Mouse (Mus musculus) kidney, embryonic 16.5 days (tissue): ENCODE measurements around the gene Ifi205. TPM values are rescaled to one million over a fixed set of nuclear protein-coding genes. Genes with fewer than 3 reads are reported as not detected.
"Not testable (repeated sequence)": the region's sequence is repeated elsewhere in the genome, so short reads cannot be mapped to it uniquely, and the experiment has no call there.

Experiments
- ATAC-seq: fragments of 200-750 bp; cut with Nextera tagmentation; 2 replicates; pipeline ENCODE4 v1.8.0; 2017; ENCODE audit warnings: moderate TSS enrichment; ENCODE audit not compliant: low FRiP score, low TSS enrichment
- H3K27ac ChIP-seq: fragments of 300-500 bp; sonication (generic); 2 replicates; pipeline ENCODE4 v1.5.1; 2014; ENCODE audit warnings: low read length
- H3K27me3 ChIP-seq: fragments of 300-500 bp; sonication (generic); 2 replicates; pipeline ENCODE4 v1.6.1; 2014; ENCODE audit warnings: low read length, control low read depth, mixed read lengths; ENCODE audit not compliant: insufficient read depth
- H3K36me3 ChIP-seq: fragments of 300-500 bp; sonication (generic); 2 replicates; pipeline ENCODE4 v1.6.1; 2014; ENCODE audit warnings: low read length, control low read depth, mixed read lengths; ENCODE audit not compliant: insufficient read depth
- H3K4me1 ChIP-seq: fragments of 300-500 bp; sonication (generic); 2 replicates; pipeline ENCODE4 v1.6.1; 2014; ENCODE audit warnings: low read length, control low read depth, mixed read lengths; ENCODE audit not compliant: insufficient read depth
- H3K4me2 ChIP-seq: fragments of 300-500 bp; sonication (generic); replicated peaks from 2 replicates; pipeline ENCODE4 v1.6.1; 2014; ENCODE audit warnings: low read depth, low read length
- H3K4me3 ChIP-seq: fragments of 300-500 bp; sonication (generic); 2 replicates; pipeline ENCODE4 v1.5.1; 2014; ENCODE audit warnings: mild to moderate bottlenecking, low read length
- H3K9ac ChIP-seq: fragments of 300-500 bp; sonication (generic); replicated peaks from 2 replicates; pipeline ENCODE4 v1.6.1; 2014; ENCODE audit warnings: low read length
- H3K9me3 ChIP-seq: fragments of 300-500 bp; sonication (generic); 2 replicates; pipeline ENCODE4 v1.6.1; 2016; ENCODE audit warnings: low read length, control low read depth
- WGBS: fragments of 180-500 bp; shearing (Covaris S2); extraction: QIAGEN DNeasy Blood & Tissue Kit; methylation state at CpG from one replicate; pipeline ENCODE4 v1.1.7; 2014; 5-methylcytosine and 5-hydroxymethylcytosine counted together
- polyA plus RNA-seq: library from polyadenylated mRNA; unstranded; fragments of >200 nt; fragmentation: Nextera tagmentation; extraction: Ambion mirVana; gene quantifications from 2 replicates; pipeline ENCODE4 v1.2.1, GENCODE M21; 2015

Ifi205 gene
- 0.10 and 0.17 TPM in 2 replicates for polyA plus RNA-seq

- H3K4me1 ChIP-seq, result no peaks in the 10 kb centered on the region
- no peak within 1 kb of the TSS for H3K9ac ChIP-seq
- H3K36me3 ChIP-seq, result no peaks in the 10 kb centered on the region
- no peak within 1 kb of the TSS for H3K27ac ChIP-seq
- ATAC-seq, result no peak
- no peak within 1 kb of the TSS for H3K4me3 ChIP-seq
- H3K27me3 ChIP-seq, result no peaks in the 10 kb centered on the region
- H3K9me3 ChIP-seq, result no peaks in the 10 kb centered on the region
- H3K4me2 ChIP-seq, result no peak within 1 kb of the TSS
- 30% methylated on average over 1 of the region's 1 CpGs for WGBS
These were observed at the start of gene Ifi205 for GRCm38 (mm10) chr1:174031698-174032097. Ifi205 (minus strand) TSS chr1:174031810.

GRCm38 (mm10) chr1:174066305-174066704 is 34.7 kb upstream of the Ifi205 start, which contains the start of gene Olfr430:
Olfr430 (plus strand) TSS chr1:174066605.
- no peak for ATAC-seq
- H3K27ac ChIP-seq, result no peak within 1 kb of the TSS
- H3K4me3 ChIP-seq, result no peak within 1 kb of the TSS
- H3K9me3 ChIP-seq, result no peaks in the 10 kb centered on the region
- H3K36me3 ChIP-seq, result no peaks in the 10 kb centered on the region
- 88% methylated on average over 3 of the region's 3 CpGs for WGBS
- no peak within 1 kb of the TSS for H3K9ac ChIP-seq
- no peaks in the 10 kb centered on the region for H3K27me3 ChIP-seq
- no peaks in the 10 kb centered on the region for H3K4me1 ChIP-seq
- H3K4me2 ChIP-seq, result no peak within 1 kb of the TSS

- no peak for ATAC-seq
- no peak overlapping the region for H3K4me3 ChIP-seq
- WGBS, result 82% methylated on average over 2 of the region's 2 CpGs
These were observed 23.6 kb upstream of the Ifi205 start for GRCm38 (mm10) chr1:174055248-174055647.

GRCm38 (mm10) chr1:174052981-174053380 is 21.4 kb upstream of the Ifi205 start:
- H3K4me2 ChIP-seq, result no peak overlapping the region
- WGBS, result 71% methylated on average over 3 of the region's 3 CpGs
- H3K27ac ChIP-seq, result no peak overlapping the region
- no peaks in the 10 kb centered on the region for H3K36me3 ChIP-seq
- ATAC-seq, result no peak
- H3K9me3 ChIP-seq, result no peaks in the 10 kb centered on the region
- H3K4me1 ChIP-seq, result no peaks in the 10 kb centered on the region
- no peak overlapping the region for H3K4me3 ChIP-seq
- no peak overlapping the region for H3K9ac ChIP-seq
- no peaks in the 10 kb centered on the region for H3K27me3 ChIP-seq

More at GRCm38 (mm10) chr1:174055248-174055647, 23.6 kb upstream of the Ifi205 start:
- H3K27me3 ChIP-seq, result no peaks in the 10 kb centered on the region
- no peak overlapping the region for H3K4me2 ChIP-seq
- no peaks in the 10 kb centered on the region for H3K36me3 ChIP-seq
- H3K9ac ChIP-seq, result no peak overlapping the region
- no peak overlapping the region for H3K27ac ChIP-seq
- no peaks in the 10 kb centered on the region for H3K4me1 ChIP-seq
- H3K9me3 ChIP-seq, result no peaks in the 10 kb centered on the region

GRCm38 (mm10) chr1:174051931-174052536 is 20.4 kb upstream of the Ifi205 start:
- no peak overlapping the region for H3K27ac ChIP-seq
- ATAC-seq, result no peak
- no peaks in the 10 kb centered on the region for H3K27me3 ChIP-seq
- H3K9me3 ChIP-seq, result no peaks in the 10 kb centered on the region
- no peak overlapping the region for H3K4me2 ChIP-seq
- 86% methylated on average over 5 of the region's 5 CpGs for WGBS
- H3K4me1 ChIP-seq, result no peaks in the 10 kb centered on the region
- H3K9ac ChIP-seq, result no peak overlapping the region
- no peak overlapping the region for H3K4me3 ChIP-seq
- H3K36me3 ChIP-seq, result no peaks in the 10 kb centered on the region

GRCm38 (mm10) chr1:174051515-174051914 is 19.9 kb upstream of the Ifi205 start:
- 91% methylated on average over 4 of the region's 4 CpGs for WGBS
- Histone ChIP-seq H3K36me3 (no peaks in the 10 kb centered on the region), H3K4me3 (no peak overlapping the region), H3K4me1 (no peaks in the 10 kb centered on the region), H3K9me3 (no peaks in the 10 kb centered on the region), H3K4me2 (no peak overlapping the region), H3K9ac (no peak overlapping the region), H3K27me3 (no peaks in the 10 kb centered on the region), H3K27ac (no peak overlapping the region)
- ATAC-seq, result no peak

- Histone ChIP-seq H3K4me1 (no peaks in the 10 kb centered on the region), H3K4me3 (no peak overlapping the region), H3K9ac (no peak overlapping the region), H3K9me3 (no peaks in the 10 kb centered on the region), H3K36me3 (no peaks in the 10 kb centered on the region), H3K4me2 (no peak overlapping the region), H3K27ac (no peak overlapping the region), H3K27me3 (no peaks in the 10 kb centered on the region)
- 67% methylated on average over 4 of the region's 4 CpGs for WGBS
- no peak for ATAC-seq
These were observed 18.9 kb upstream of the Ifi205 start for GRCm38 (mm10) chr1:174050532-174050931.

GRCm38 (mm10) chr1:174049357-174049756 is 17.7 kb upstream of the Ifi205 start:
- H3K36me3 ChIP-seq, H3K4me3 ChIP-seq, H3K27ac ChIP-seq, H3K27me3 ChIP-seq, H3K9ac ChIP-seq, H3K9me3 ChIP-seq, H3K4me1 ChIP-seq, ATAC-seq, H3K4me2 ChIP-seq: not testable (repeated sequence)
- WGBS, result 50% methylated on average over 4 of the region's 4 CpGs

GRCm38 (mm10) chr1:174048893-174049292 is 17.3 kb upstream of the Ifi205 start, which contains the start of gene Olfr432:
Olfr432 (plus strand) TSS chr1:174049205.
- no peaks in the 10 kb centered on the region for H3K36me3 ChIP-seq
- no peak within 1 kb of the TSS for H3K4me2 ChIP-seq
- WGBS, result 65% methylated on average over 2 of the region's 2 CpGs
- H3K4me3 ChIP-seq, result no peak within 1 kb of the TSS
- no peak for ATAC-seq
- H3K9ac ChIP-seq, result no peak within 1 kb of the TSS
- H3K9me3 ChIP-seq, result no peaks in the 10 kb centered on the region
- H3K27ac ChIP-seq, result no peak within 1 kb of the TSS
- H3K27me3 ChIP-seq, result no peaks in the 10 kb centered on the region
- no peaks in the 10 kb centered on the region for H3K4me1 ChIP-seq

- not testable (repeated sequence) for H3K36me3 ChIP-seq, ATAC-seq, H3K9me3 ChIP-seq, H3K4me3 ChIP-seq, H3K4me1 ChIP-seq, H3K27ac ChIP-seq, H3K4me2 ChIP-seq, H3K9ac ChIP-seq, H3K27me3 ChIP-seq
- 63% methylated on average over 6 of the region's 6 CpGs for WGBS
These were observed 16.6 kb upstream of the Ifi205 start for GRCm38 (mm10) chr1:174048227-174048626.
